In the genomic region with DNA sequence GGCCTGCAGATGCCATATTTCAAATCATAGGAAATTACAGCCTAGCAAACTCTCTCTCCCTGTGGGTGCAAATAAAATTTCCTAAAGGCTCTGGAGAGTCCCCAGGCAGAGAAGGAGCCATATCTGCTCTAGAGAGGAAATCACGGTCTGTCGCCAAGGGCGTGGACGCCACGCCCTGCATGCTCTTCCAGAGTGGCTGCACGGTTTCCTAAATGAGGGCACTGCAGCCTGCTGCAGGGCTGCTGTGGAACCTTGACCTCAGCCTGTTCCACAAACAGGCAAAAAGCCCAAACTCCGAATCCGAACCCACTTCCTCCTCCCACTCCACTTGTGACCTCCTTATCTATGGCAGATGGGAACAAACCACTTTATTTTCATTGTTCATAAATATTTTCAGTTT, we compare ENCODE assay signal across 12 mouse cellular contexts.
DNase-seq lines count a peak whose midpoint lies in the region.
"Had no signal": no experiment of that assay in that cellular context is flagged by ENCODE, and none has a peak within 500 bp of the region (broad histone marks: within the 10 kb centered on the region; RNA-seq: fewer than 3 reads in every experiment).

No protein-coding gene starts in this region.

- DNase-seq in heart, adult 11 months, result peak; percentile 96
- DNase-seq in heart, embryonic 10.5 days (ENCODE audit: low spot score), result no peak
- peak; percentile 60 for DNase-seq in ovary, adult 18-20 months (ENCODE audit: low spot score)
- no peak for DNase-seq in ovary, postnatal 10 days (ENCODE audit: low spot score)
- DNase-seq in heart, postnatal 4 days, result peak; percentile 13
- peak; percentile 40 for DNase-seq in testis, postnatal 10 days (ENCODE audit: low spot score)
- no peak for DNase-seq in layer of hippocampus, adult 8-10 months (ENCODE audit: low spot score in 2 of 2)
- DNase-seq in left cerebral cortex, postnatal 4 days, result no peak
- DNase-seq: cerebellum, postnatal 14 days; layer of hippocampus, postnatal 36 days had no signal

- H3K36me3 ChIP-seq in heart, embryonic 10.5 days, result no peaks in the 10 kb centered on the region
- H3K36me3 ChIP-seq: neural tube, embryonic 12.5 days had no signal

- H3K27me3 ChIP-seq in heart, embryonic 10.5 days (ENCODE audit: insufficient read depth, poor library complexity, severe bottlenecking), result no peaks in the 10 kb centered on the region
- H3K27me3 ChIP-seq: neural tube, embryonic 12.5 days had no signal

- WGBS in heart, embryonic 10.5 days, result 44% methylated on average over 8 of the region's 8 CpGs

- intact Hi-C loops in left cerebral cortex, postnatal 4 days (cut with DNase I), result no loop called here

- H3K4me1 ChIP-seq in heart, embryonic 10.5 days, result peaks cover 4% of the 10 kb centered on the region
- H3K4me1 ChIP-seq: neural tube, embryonic 12.5 days had no signal

- H3K27ac ChIP-seq in heart, embryonic 10.5 days, result no peak overlapping the region
- H3K27ac ChIP-seq: liver, embryonic 14.5 days; neural tube, embryonic 12.5 days had no signal

- no peaks in the 10 kb centered on the region for H3K9me3 ChIP-seq in heart, embryonic 10.5 days
- H3K9me3 ChIP-seq: neural tube, embryonic 12.5 days had no signal

- no peak overlapping the region for H3K4me3 ChIP-seq in heart, embryonic 10.5 days
- H3K4me3 ChIP-seq: neural tube, embryonic 12.5 days had no signal

Comparison
In these comparisons a context has a peak if more than half of its experiments do, and no peak if none do; other contexts are left out.
1. DNase-seq: peak in heart, adult 11 months (single experiment), ovary, adult 18-20 months (single experiment), heart, postnatal 4 days (single experiment) and testis, postnatal 10 days (single experiment); none in heart, embryonic 10.5 days (single experiment), ovary, postnatal 10 days (single experiment), layer of hippocampus, adult 8-10 months (0 of 2) and left cerebral cortex, postnatal 4 days (single experiment).